Mouse (Mus musculus) mature B cell (primary cell): ENCODE measurements around the gene Tapbp.
"Not testable (repeated sequence)": the region's sequence is repeated elsewhere in the genome, so short reads cannot be mapped to it uniquely, and the experiment has no call there.

ENCODE experiments used
- in situ Hi-C: fragments of 300-500 bp; cut with MboI; formaldehyde crosslinking; loops from 2 replicates; pipeline ENCODE4 v1.14.3; 2019

Gene Tapbp

DNA sequence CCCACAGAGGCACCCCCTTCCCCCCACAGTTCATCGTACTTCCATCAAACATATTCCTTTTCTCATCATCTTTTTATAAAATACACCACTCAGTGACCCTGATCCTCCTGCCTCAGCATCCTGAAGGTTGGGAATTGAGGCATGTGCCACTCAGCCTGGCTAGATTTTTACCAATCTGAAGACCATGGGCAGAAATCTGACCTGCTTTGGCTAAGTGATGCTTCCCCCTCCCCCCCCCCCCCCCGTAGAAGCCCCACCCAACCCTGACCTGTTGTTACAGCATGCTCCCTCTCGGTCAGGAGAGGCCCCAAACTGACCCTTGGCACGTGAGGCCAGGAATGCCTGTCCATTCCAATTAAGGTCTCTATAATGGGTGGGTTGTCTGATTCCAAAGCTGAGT, 10.9 kb upstream of the Tapbp start, which contains the start of gene Platr17:
Platr17 (plus strand) TSS at position 301 of the 400 bp plus-strand sequence.
- in situ Hi-C loops = not testable (repeated sequence)

DNA sequence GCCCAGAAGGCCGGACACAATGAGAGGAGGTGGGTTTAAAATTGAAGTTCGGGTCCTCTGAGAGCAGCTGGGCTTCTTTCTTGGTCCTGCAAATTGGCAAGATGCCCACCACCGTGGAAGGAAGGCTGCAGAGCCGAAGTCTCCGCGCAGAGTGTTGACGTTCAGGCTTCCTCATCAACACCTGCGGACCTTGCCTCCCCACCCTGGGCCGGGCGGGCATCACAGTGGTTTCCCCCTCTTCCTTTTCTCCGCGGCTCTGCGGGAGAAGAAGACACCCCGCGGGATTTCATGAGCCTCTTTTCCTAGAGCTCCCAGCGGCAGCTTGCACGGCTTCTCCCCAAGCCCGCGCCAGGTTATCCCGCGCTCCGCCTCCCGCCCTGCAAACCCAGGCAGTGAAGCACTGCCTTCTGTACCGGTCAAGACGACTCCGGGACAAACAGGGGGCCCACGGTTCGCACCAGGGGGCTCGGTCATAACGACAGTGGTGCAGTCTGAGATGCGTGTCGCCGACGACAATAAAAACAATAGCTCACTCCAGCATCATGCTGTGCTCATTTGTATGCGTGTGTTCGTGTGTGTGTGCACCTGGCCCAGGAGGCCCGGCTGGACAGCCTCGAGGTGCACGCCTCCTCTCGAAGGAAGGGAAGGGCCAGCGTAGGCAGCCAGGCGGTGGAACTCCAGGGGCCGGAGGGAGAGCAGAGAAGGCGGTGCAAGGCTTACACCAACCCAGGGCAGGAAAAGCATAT, 7.2 kb upstream of the Tapbp start:
- in situ Hi-C loops = no loop called here

DNA sequence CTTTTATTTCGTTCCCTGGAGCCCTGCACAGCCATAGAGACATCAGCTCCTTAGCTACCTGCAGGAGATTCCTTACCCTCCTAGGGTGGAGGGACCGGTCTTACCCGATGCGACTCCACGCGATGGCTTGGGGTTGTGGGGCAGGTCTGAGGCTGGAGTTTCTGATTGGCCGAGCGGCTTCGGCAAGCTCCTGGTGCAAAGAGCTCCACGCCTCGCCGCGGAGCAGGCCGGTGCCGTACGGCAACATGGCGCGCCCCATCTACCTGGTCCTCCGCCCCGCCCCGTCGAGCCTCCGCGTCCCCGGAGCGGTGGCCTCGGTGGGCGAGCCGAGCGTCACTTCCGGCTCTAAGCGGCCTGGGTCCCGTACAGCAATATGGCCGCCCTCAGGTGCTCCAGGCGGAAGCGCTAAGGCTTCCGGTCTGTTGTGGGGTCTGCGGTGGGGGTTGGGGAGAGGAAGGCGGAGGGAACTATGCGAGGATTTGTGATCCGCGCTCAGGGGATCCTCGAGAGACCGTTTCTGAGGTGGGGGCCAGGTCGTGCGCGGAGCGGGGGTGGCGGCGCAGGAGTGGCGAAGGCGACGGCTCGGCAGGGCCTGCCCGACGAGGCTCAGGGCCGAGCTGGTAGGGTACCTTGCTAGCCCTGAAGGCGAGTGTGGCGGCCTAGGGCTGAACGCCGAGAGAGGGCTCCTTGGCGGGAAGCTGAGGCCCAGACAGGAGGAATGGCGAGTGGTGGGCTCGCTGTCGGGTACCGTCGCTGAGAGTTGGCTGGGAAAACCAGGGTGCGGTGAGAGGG, 6.4 kb upstream of the Tapbp start, which contains the start of gene Daxx:
Daxx (plus strand) TSS at position 338 of the 792 bp plus-strand sequence.
- in situ Hi-C loops = no loop called here

DNA sequence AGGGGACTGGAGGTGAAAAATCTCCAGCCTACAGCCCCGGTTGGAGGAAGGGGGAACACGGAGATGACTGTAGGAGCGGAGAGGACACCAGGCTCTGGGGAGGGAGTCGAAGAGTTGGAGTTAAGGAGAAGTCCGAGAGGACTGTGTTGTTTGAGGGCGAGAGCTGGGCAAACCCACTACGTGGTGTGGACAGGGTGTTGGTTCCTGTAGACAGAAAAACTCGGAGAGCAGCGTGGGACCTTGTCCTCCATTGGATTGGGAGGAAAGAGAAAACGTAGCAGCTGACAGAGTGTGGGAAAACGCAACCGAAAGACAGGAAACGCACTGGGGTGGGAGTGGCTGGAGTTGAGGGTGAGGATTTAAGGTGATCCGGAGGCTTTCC, 5.8 kb upstream of the Tapbp start:
- in situ Hi-C loops = no loop called here

- in situ Hi-C loops = no loop called here
These were observed 5.2 kb upstream of the Tapbp start for GRCm38 (mm10) chr17:33910346-33911051.

DNA sequence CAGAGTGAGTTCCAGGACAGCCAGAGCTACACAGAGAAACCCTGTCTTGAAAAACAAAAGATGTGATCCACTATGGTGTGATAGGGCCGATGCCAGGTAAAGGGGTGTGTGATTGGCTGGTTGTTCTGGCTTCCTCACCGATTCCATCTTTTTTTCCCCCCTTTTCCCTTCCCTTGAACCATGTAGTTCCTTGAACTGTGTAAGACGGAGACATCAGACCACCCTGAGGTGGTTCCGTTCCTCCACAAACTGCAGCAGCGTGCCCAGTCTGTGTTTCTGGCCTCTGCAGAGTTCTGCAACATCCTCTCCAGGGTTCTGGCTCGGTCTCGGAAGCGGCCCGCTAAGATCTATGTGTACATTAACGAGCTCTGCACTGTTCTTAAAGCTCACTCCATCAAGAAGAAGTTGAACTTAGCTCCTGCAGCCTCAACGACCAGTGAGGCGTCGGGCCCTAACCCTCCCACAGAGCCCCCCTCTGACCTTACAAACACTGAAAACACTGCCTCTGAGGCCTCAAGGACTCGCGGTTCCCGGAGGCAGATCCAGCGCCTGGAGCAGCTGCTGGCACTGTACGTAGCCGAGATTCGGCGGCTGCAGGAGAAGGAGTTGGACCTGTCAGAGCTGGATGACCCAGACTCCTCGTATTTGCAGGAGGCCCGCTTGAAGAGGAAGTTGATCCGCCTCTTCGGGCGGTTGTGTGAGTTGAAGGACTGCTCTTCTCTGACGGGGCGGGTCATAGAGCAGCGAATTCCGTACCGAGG, 4.5 kb upstream of the Tapbp start:
- in situ Hi-C loops = no loop called here

- in situ Hi-C loops = no loop called here
These were observed 3.8 kb upstream of the Tapbp start for GRCm38 (mm10) chr17:33911813-33912414.

- in situ Hi-C loops = no loop called here
These were observed 2.4 kb upstream of the Tapbp start for GRCm38 (mm10) chr17:33913264-33913663.

DNA sequence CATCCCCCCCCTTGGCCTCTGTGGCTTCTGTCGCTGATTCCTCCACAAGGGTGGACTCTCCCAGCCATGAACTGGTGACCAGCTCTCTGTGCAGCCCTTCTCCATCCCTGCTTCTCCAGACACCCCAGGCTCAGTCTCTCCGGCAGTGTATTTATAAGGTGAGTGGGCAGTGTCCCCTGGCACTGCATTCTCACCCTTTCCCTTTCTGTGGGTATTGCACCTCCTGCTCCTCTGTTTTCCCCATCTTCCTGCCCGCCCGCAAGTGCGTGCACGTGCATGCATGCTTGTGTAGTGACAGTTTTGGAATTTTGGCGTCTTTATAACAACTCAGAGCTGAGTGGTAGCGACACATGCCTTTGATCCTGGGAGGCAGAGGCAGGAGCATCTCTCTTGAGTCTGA, 1.8 kb upstream of the Tapbp start:
- in situ Hi-C loops = no loop called here

GRCm38 (mm10) chr17:33914969-33915391, 719 bp upstream of the Tapbp start:
- in situ Hi-C loops = no loop called here

DNA sequence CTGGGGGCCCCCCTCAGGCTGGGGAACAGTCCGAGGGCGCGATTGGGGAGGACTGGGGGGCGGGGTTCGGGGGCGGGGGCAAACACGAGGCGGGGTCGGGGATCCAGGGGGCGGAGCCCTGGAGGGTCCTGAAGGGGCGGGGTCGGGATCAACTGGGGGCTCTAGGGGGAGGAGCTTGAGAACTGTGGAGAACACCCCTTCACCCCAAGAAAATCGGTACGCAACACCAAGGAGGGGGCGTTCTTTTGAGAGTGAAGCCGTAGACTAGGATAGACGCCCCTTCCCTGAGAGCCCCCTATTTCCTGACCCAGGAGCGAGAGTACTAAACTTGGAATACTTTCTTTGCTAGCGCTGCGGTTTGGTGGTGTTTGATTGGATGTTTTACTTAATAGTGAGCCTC, 595 bp downstream of the Tapbp start:
- in situ Hi-C loops = no loop called here

DNA sequence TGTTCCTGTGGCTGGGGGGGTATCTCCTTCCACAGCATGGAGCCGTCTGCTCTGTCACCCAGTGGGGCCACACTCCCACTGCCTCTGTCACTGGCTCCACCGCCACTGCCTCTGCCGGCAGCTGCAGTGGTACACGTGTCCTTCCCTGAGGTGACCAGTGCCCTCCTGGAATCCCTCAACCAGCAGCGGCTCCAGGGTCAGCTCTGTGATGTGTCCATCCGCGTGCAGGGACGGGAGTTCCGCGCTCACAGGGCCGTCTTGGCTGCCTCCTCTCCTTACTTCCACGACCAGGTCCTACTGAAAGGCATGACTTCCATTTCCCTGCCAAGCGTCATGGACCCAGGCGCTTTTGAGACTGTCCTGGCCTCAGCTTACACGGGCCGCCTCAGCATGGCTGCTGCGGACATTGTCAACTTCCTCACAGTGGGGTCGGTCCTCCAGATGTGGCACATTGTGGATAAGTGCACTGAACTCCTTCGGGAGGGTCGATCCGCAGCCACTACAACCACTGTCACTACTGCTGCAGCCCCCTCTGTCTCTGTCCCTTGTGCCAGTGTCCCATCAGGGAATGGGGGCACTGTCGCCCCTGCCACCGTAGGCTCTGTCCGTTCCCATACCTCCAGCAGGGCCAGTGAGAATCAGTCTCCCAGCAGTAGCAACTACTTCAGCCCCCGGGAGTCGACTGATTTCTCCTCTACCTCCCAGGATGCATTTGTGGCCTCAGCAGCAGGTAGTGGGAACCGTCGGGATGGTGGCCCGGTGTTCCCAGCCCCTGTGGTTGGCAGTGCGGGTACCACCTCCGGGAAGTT, 1.4 kb downstream of the Tapbp start:
- in situ Hi-C loops = no loop called here

DNA sequence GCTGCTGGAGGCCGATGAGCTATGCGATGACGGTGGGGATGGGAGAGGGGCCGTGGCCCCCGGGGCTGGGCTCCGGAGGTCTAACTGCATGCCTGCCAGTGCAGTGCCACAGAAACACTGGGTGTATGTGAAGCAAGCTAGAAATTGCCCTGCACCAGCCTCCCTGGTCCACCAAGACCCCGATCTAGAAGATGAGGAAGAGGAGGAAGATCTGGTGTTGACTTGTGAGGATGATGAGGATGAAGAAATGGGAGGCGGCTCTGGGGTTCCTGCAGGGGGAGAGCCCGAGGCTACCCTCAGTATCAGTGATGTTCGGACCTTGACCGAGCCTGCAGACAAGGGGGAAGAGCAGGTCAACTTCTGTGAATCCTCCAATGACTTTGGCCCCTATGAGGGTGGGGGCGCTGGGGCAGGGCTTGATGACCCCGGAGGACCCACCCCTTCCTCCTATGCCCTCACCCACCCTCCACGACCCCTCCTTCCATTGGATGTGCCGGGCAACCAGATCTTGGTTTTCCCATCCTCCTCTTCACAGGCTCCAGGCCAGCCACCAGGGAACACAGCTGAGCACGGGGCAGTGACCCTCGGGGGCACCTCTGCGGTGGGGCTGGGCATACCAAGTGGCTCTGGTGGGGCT, 2.1 kb downstream of the Tapbp start:
- in situ Hi-C loops = no loop called here

DNA sequence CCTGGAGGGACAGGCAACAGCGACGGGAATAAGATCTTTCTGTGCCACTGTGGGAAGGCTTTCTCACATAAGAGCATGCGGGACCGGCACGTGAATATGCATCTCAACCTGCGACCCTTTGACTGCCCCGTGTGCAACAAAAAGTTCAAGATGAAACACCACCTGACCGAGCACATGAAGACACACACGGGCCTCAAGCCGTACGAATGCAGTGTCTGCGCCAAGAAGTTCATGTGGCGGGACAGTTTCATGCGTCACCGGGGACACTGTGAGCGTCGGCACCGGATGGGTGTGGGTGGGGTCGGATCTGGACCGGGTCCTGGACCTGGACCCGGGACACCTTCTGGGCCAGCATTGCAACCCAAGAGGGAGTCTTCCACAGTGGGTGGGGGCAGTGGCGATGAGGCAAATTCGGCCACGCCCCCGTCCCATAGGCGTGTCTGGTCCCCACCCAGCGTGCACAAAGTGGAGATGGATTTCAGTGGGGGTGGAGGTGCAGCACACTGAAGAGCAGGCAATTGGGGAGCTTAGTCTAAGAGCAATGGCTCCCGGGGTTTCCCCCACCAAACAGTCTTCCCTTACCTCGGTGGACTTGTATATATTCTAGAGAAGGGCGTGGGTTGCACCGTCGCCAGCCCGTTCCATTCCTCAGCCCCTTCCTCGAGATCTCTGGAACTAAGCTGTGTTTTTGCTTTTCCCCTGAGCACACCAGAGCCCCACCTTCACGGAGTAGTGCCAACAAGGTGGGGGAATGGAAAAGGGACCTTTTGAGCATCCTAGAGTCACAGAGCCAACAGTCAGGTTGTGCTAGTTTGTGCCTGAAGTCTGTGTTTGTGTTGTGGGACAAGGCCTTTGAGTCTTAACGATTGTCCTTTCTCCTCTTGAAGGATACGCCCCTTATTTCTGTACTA, 2.8 kb downstream of the Tapbp start:
- in situ Hi-C loops = no loop called here

DNA sequence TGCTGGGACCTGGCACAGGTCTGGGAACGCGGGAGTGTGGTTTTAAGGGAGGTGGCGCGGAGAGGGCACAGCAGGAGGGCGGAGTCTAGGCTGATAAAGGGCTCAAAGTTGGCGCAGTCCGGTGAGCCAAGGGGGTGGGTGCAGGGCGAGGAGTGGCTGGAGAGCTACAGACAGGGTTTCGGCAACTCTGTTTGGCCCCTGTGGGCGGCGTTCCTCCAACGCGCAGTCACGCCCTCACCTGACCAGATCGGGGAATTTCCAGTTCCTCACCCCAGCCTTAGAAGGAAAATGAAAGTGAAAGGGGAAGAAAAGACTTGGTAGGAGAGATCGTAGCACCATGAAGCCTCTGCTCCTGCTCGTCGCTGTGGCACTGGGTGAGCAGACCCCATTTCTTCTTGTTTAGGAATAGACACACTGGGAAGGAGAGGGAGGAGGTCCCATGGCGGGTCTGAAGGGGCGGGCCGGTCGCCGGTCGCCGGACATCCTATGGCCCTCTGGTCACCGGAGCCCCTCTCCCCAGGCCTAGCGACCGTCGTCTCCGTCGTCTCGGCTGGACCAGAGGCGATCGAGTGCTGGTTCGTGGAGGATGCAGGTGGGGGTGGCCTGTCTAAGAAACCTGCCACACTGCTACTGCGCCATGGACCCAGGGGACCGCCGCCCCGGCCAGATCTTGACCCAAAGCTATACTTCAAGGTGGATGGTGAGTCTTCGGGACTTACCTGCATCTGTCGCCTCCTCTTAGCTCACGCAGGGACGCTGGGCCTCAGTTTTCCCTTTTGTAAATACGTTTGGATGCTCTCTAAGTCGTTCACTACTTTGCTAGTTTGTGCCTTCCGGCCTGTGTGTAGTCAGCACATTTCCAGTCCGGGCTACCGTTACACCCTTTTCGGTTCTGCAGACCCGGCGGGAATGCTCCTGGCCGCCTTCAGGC, 3.9 kb downstream of the Tapbp start:
- in situ Hi-C loops = no loop called here

DNA sequence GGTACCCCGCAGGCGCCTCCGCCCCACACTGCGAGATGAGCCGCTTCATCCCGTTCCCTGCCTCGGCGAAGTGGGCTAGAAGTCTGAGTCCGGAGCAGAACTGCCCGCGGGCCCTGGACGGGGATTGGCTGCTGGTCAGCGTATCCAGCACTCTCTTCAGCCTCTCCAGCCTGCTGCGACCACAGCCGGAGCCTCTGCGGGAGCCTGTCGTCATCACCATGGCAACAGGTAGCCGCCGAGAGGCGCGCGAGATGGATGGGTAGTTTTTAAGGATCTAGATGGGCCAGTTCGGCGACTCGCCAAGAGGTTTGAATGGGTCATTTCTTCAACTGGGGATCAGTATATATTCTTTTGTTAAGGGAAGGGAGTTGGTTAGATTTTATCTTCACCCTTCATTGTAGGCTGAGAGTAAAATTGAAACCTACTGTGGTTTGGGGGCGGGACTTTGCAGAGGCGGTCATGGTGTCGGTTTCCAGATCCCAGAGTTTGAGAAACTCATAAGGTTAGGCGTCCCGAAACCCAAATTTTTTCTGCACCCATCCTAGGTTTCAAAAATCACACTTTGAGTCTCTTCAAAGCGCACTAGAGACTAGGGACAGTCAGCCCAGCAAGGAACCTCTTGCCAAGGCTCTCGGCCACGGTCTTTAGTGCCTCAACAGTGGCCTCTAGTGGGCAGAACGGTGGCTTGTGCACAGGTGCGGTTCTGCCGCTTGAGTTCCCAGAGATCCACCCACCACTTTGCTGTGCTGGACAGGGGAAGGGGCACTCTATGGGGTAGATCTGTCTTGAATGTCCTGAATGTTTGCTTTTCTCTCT, 4.8 kb downstream of the Tapbp start:
- in situ Hi-C loops = no loop called here

DNA sequence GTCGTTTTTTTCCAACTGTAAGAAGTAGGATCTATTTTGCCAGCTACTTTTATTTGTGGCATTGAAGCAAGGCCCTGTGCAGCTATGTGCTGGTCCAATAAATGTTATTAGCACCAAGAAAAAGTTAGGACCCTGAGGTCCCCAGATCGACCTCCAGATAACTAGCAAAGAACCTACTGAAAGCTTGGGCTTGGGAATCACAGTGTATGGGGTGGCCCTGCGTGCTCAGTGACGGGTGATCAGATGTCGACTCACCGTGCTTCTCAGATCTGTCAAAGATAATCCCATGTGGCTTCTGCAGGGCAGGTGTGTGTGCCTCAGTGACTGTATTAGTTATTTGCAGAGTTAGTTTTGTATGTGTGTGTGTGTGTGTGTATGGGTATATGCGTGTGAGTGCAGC, 5.7 kb downstream of the Tapbp start:
- in situ Hi-C loops = no loop called here
